Mouse (Mus musculus): ENCODE data around the gene Aifm3.

The Aifm3 gene

DNA sequence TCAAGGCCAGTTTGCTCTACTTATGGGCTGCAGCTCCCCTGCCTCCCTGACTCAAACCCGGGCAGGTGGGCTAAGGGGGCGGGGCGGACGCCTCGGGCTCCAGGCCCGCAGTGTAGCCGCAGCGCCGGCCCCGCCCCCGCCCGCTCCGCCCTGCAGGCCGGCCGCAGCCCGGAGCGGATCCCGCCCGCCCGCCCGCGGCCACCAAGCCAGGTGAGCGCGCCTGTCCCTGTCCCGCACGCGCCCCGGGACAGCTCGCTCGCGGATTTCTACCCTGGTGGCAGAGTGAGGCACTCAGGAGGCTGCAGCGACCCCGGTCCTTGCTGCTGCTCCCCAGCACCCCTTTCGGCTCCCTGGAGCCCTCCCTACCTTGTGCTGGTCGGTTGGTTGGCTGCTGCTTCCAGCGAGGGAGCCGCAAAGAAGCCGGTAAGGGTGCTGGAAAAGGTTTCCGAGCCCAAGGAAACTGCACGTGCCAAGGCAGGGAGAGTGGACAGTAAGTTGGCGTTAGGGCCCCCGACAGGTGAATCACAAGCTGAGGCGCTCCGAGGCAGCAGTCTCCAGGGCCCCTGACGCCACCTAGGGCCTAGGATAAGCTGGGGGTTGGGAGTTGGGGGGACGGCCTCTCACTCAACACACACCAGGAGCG, at the start of gene Aifm3:
Gene Aifm3, plus strand, starts transcription at position 143 of the 643 bp plus-strand sequence.
- DNase-seq (ENCODE audit: low spot score): peak; percentile 50

DNA sequence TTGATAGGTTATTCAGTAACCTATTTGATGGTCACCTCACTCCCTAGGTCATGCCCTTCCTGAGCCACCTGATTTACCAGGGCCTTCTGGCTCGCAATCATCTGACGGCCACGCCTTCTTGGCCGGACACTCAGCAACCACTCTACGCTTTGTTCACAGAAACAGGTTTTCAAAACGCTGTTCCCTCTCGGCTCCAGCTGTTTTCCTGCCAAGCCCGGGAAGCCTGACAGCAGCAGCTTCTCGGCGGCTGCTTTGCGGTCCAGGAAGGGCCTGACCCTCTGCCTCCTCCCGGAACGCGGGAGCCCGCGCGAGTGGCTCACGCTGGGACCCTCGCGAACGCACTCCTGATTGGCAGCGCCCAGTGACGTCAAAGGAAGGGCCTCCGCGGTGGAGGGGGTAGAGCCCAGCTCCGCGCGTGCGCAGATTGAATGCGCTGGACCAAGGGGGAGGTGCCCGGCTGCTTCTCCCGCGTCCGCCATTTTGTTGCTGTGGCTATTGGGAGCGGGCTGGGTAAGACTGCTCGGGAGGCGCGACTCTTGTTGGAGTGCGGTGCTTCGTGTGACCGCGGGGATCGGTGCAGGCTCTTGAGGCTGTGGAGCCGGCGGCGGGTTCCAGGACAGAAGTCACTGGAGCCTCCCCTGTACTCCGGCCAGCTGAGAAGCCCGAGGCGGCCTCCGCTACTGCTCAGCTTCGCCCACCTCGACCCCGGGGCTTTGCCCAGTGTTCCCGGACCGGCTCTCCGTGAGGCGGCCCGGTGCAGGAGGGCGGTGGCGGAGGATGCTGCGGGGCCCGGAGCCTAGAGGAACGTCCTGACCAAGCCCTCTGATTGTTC, 37.7 kb upstream of the Aifm3 start, which contains the start of gene Crkl:
Gene Crkl, plus strand, starts transcription at position 447 of the 832 bp plus-strand sequence.
- peak; percentile 98 for DNase-seq (ENCODE audit: low spot score)

DNA sequence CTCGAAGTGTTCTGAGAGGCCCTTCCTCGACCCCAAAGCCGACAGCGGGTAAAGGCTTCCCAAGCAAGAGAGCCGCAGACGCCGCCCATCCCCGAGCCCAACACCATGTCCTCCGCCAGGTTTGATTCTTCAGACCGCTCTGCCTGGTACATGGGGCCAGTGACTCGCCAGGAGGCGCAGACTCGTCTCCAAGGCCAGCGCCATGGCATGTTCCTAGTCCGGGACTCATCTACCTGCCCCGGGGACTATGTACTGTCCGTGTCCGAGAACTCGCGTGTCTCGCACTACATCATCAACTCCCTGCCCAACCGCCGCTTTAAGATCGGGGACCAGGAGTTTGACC, 37.1 kb upstream of the Aifm3 start:
- peak; percentile 61 for DNase-seq (ENCODE audit: low spot score)

DNA sequence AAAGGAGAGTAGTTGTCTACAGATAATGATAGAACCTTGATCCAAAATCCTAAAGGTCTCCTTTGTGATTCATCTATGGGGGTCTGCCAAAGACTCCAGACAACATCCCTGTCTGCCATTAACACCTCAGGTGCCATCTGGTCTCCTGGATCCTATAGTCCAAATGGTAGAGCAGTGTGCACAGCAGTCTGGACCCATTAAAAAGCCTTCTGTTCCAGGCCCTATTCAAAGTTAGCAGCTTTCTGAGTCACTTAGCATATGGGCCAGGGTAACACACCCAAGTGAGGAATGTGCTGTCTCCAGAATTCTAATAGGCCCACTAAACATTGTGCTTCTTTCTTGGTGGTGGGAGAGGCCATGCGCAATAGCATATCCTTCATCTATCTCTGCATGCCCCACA, 32.5 kb upstream of the Aifm3 start:
- no peak for DNase-seq (ENCODE audit: low spot score)

DNA sequence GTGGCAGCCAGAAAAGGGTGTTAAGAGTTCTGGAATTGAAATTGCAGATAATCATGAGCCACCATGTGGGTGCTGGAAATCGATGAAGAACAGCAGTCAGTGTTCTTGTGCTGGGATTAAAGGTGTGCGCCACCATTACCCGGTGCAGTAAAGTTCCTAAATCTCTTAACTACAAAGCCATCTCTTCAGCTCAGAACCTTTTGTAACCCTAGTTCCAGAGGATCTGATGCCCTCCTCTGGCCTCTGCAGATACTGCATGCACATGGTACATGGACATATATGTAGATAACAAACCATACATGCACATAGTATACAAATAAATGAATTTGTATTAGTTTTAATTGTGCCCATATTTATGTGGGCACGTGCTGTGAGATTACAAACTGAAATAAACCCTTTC, 29.2 kb upstream of the Aifm3 start:
- DNase-seq (ENCODE audit: low spot score): no peak

DNA sequence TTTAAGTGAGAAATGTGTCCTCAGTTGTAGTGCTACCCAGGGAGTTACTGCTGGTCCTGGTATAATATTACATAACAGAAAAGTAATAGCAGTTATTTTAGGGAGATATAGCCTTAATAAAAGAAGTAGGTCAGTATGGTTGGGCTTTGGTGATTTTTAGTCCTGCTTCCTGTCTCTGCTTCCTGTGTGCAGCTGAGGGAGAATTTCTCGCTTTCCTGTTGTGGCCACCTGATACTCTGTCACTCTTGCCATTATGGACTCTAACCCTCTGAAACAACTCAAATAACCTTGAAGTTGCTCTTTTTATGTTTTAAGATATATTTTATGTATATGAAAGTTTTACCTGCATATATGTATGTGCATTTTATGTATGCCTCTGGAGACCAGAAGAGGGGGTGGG, 27.8 kb upstream of the Aifm3 start:
- DNase-seq (ENCODE audit: low spot score): no peak

DNA sequence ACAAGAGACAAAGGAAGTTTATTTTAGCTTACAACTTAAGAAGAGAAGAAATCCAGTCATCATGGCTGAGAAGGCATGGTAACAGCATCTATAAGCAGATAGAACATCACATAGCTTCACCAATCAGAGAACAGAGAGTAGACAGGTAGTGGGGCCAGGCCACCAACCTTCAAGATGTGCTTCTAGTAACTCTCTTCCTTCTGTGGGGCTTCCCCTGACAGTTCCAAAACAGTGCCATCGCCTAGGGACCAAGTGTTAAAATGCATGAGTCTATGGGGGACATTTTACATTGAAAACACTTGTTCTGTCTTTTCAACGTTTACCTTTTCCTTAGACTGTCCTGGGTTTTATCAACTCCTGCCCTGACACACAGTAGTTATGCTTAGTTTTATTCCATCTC, 26.2 kb upstream of the Aifm3 start:
- DNase-seq (ENCODE audit: low spot score): no peak

DNA sequence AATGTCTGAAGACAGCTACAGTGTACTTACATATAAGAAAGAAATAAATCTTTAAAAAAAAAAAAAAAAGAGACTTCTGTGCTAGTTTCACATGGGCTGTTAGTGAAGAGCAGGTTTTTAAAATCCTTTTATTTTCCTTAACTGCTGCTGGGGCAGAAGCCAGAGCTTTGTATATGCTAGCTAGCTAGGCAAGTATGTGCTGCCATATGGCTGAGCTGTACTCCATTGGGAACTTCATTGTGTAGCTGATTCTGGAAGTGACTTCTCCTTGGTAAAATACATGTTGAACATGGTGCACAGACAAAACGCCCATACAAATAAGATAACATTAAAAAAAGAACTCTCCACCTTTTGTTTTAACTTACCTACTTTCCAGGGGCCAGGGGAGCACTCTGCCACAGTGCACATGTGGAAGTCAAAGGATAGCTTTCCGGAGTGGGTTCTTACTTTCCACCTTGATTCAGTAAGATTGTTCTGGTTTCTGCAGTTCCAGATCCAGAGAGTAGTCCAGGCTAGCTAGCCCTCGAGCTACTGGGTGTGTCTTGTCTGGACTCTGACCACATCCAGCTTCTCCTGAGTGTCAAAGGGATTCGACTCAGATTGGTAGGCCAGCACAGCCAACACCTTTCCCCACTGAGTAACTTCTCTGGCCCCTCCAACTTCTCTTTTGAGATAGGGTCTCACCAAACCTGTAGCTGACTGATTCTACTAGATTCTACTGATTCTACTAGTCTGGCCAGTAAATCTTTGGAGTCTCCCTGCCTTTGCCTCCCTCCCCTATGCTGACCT, 22.3 kb upstream of the Aifm3 start:
- peak; percentile 27 for DNase-seq (ENCODE audit: low spot score)

DNA sequence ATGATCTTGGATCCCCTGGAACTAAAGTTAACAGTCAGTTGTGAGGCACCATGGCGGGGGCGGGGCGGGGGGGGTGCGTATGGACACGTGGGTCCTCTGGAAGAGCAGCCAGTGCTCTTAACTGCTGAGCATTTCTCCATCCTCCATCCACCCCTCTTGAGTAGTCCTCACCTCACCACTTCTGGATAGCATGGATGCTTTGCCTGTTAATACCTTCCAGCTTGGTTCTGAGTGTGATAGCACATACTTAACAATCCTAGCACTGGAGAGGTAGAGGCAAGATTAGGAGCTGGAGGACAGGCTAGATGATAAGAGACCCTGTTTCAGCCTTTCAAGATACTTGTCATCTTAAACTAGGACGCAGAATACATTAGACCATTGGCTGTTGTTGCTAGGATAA, 16.9 kb upstream of the Aifm3 start:
- DNase-seq (ENCODE audit: low spot score): no peak

DNA sequence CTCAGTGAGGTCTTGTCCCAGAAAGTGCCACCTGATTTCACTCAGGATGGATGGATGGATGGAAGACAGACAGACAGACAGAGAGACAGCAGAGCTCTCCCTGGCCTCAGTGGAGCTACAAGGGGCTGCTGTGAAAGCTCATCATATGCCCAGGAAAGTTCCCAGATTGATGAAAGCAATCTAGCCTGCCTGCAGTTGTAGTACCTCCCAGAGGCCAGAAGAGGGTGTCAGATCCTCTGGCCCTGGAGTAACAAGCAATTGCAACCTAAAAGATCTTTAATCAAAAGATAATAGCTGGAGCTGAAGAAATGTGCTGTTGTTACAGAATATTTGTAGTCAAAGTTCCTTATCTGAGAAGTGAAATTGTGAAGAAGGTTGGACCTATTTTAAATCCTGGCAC, 15.3 kb upstream of the Aifm3 start:
- no peak for DNase-seq (ENCODE audit: low spot score)

DNA sequence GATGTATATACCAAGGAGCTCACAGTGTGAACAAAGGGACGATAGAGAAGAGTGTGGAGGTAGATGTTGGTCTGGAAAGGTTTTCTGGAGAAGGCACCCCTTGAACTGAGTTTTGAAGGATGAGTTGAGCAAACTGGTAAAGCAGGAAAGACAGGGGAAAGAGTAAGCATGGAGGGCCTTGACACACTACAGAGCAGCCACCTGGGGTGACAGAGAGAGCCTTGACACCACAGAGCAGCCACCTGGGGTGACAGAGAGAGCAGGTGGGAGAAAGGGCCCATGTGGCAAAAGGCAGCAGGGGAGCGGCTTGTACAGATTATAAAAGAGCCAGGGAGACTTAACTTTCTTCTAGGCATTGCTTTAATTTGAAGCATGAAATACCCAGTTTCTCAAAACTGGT, 14.7 kb upstream of the Aifm3 start:
- no peak for DNase-seq (ENCODE audit: low spot score)

DNA sequence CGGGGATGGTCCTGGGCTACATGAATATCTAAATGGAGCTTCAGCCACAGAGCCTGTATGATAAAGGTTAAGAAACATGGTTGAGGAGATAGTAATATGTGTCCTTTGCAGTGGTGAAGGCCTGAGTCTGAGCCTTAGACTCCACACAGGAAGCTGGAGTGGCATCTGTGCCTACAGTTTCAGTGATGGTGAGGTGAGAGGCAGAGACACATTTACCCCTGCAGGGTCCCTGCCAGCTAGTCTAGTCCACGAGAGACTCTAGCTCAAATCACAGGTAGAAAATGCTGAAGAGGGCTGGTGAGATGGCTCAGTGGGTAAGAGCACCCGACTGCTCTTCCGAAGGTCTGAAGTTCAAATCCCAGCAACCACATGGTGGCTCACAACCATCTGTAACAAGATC, 14.1 kb upstream of the Aifm3 start:
- no peak for DNase-seq (ENCODE audit: low spot score)

DNA sequence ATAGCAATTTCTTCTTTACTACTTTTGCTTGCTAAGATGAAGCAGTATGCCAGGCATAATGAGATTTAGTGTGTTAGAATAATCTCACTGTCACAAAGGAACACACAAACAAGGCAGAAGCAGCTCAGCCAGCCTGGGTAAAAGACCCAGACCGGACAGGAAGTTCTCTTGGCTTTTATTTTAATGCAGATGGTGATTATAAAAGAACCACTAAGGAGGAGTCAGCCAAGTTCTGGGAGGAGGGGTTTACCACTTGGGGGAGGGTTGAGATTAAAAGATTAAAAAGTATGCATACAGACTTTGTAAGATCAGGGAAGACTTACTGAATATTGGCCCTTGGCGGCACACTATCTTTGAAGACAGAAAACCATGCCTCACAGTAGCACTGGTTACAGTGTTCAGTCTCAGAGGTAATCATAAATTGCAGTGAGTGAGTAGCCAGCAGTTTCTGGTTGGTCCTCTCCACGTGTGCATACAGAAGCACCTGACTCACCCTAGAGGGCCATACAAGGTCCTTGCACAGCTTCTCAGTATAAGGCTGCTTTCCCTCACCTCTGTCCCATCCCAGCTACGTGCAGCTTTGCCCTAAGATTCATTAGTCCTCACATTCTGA, 11.0 kb upstream of the Aifm3 start:
- DNase-seq (ENCODE audit: low spot score): no peak

DNA sequence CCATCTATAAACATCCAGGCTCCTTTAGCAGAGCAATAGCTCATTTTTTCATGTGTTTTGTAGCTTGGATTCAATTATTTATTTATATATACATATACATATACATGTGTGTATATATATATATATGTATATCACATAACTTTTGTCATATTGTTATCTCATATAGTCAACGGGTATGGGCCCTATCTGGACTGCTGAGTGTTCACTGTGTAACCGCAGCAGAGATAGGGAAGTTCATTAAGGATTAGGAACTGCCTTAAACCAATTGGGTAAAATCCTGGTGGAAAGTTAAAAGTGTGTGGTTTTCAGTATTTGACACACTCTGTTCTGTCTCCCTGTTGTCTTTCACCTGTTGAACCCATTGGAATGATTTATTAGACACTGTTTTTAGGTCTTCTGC, 7.9 kb upstream of the Aifm3 start:
- no peak for DNase-seq (ENCODE audit: low spot score)

DNA sequence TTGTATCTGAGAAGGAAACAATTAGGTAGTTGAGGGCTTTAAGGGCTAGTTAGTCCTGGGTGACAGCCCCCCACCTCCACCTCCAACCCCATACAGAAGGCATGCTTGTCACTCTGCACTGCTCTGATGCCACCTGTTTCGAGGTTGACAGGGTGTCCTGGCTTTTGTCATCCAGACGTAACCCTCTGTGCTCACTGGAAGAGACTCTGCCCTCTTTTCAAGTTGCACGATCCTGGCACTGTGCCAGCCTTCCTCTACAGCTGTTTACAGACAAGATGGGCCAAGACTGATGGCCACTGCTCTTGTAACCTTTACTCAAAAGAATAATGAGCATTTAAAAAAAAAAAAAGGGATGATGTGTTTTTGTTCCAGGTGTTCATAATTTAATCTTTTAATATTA, 2.9 kb upstream of the Aifm3 start:
- no peak for DNase-seq (ENCODE audit: low spot score)

DNA sequence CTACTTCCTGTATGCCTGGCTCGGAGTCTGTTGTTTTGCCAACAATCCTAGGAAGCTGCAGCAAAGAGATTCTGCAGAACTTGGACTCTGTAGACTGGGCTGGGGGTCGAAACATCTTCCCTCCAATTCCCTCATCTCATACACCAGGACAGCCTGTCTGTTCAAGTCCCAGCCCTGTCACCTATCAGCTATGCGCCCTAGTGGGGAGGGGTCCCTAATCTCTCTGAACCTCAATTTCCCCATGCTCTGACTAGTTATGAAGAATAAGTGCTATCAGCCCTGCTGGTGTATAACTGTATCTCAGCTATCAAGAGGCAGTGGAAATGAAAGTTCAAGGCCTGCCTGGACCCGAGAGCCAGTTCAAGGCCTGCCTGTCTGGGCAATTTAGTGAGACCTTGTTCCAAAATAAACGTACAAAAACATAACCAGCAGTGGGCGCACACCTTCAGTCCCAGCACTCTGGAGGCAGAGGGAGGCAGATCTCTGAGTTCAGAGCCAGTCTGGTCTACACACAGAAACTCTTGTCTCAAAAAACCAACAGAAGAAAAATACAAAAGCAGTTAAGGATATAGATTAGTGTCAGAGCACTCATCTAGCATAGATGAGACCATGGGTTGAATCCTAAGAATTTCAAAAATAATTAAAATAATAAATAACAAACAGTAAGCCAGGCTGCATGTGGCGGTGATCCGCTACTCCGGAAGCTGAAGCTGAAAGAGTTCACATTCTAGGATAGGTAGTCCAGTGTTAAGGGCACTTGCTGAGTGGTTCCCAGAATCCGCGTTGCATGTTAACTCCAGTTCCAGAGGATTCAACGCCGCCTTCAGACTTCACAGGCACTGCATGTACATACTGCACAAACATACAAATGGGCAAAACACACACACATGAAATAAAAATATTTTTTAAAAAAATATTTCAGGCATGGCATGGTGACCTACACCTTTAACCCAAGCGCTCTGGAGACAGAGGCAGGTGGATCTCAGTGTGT, 638 bp upstream of the Aifm3 start:
- peak; percentile 36 for DNase-seq (ENCODE audit: low spot score)

DNA sequence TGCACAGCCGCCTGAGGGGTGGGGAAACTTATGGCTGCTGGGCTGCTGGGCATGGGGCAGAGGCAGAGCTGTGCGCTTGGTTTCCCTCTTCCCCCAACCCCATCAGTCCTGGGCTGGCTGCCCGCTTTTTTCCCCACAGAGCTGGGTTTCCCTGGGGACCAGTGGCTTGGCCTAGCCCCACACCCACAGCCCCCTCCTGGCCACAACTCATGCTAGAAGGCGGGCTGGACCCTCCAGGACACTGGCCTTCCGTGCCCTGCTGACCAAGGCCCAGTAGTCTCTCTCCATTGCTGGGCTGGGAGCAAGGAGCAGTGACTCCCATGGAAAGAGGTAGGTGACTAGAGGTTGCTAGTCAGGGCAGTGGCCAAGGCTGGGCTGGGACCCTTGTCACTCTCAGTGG, 1.7 kb downstream of the Aifm3 start:
- DNase-seq (ENCODE audit: low spot score): no peak

DNA sequence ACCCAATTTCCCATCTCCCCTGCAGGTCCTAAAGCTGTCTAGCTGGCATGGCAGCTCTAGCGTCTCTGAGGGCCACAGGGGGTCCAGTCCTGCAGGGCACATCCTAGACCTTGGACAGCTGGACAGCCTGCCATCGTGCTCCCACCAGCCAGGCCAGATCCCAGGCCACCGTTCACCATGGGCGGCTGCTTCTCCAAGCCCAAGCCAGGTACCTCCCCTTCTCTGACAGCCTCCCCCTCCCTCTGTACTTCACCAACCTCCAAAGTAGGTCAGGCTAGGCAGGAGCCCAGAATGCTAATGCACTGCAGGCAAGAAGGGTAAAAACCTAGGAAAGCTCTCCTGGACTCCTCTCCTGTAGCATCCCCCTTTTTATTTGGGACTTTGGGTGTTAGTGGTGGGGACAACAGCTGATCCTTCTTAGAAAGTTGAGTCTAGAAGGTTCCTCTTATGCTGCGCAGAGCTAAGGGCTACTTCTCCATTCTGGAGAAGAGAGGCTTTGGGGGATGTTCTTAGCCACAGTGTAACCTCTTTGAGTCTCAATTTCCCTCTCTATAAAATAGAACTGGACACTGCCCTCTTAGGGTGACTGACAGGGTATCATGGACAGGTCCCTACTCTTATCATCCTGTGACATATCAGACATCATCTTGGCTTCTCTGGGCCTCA, 2.6 kb downstream of the Aifm3 start:
- DNase-seq (ENCODE audit: low spot score): no peak

DNA sequence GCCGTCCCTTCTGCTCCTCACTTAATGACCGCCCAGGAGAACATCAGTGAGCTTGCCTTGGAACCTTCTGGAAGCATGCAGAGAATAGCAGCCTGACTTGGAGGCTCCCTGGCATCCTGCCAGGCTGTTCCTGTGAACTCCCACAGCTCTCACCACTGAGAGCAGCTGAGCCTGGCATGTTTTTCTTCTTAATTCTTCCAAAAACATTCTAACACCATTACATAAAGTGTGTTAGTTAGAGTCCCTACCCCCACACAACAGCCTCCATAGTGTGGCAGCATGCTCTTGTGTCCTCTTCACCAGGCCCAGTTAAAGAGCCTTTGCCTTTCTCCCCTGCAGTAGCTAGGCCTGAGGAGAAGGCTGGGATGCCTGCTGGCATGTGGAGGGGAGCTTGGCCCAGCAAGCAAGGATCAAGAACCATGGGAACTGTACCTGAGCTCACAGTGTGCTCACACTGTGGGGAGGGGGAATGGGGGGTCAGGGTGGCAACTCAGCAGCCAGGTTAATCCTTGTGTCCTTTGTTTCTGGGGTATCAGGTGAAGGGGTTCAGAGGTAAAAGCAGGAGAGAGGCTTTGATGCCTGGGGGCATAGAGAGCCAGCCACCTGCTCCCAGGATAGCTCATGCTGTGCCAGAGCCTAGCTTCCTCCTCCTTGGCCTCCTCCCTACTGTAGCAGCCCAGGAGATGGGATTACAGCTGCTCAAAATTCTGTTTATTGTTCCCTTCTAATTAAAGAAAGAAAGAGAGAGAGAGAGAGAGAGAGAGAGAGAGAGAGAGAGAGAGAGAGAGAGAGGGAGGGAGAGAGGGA, 7.3 kb downstream of the Aifm3 start:
- DNase-seq (ENCODE audit: low spot score): no peak

All from yolk sac, embryonic 10.5 days (tissue).